Mouse (Mus musculus) adrenal gland, postnatal 25 days (tissue): ENCODE results near the gene 2810004N23Rik. TPM values are rescaled to one million over a fixed set of nuclear protein-coding genes. Genes with fewer than 3 reads are reported as not detected.
A peak's percentile ranks its signal among the peaks of the same experiment; 100 is the strongest.

Experiments
- DNase-seq: peaks from one replicate; pipeline ENCODE4 v3.0.0; 2021; ENCODE audit warnings: mixed read lengths
- long read RNA-seq: library from polyadenylated mRNA; stranded (forward); transcript quantifications from one replicate; pipeline ENCODE4 v2.0.0, GENCODE M21; 2021
- total RNA-seq: library from RNA; stranded (reverse); gene quantifications from 2 replicates; pipeline ENCODE4 v1.2.3, GENCODE M21; 2021

The 2810004N23Rik gene
- 35.2 and 41.4 TPM in 2 replicates for total RNA-seq
- long read RNA-seq, transcript 2810004N23Rik-201 (7 exons, 2,340 nt), result major isoform, 36 of 54 reads
- long read RNA-seq, transcript 2810004N23Rik-203 (2 exons, 3,663 nt), result minor isoform, 6 of 54 reads
- long read RNA-seq, partial matches to known transcripts, result 5 of 54 reads
- long read RNA-seq, other reads (novel, unspliced or antisense), result 7 of 54 reads

GRCm38 (mm10) chr8:124862321-124863162 is at the start of gene 2810004N23Rik, which contains the start of gene Gnpat:
Gene 2810004N23Rik, minus strand, starts transcription at chr8:124863120.
Gene Gnpat, plus strand, starts transcription at chr8:124863033.
- peak; percentile 97 for DNase-seq

- DNase-seq, result no peak
These were observed 49.3 kb upstream of the 2810004N23Rik start for GRCm38 (mm10) chr8:124911938-124912872.

GRCm38 (mm10) chr8:124910349-124910748 is 47.4 kb upstream of the 2810004N23Rik start:
- no peak for DNase-seq

GRCm38 (mm10) chr8:124909936-124910335 is 47.0 kb upstream of the 2810004N23Rik start:
- no peak for DNase-seq

GRCm38 (mm10) chr8:124905482-124905881 is 42.6 kb upstream of the 2810004N23Rik start:
- no peak for DNase-seq

GRCm38 (mm10) chr8:124903198-124903597 is 40.3 kb upstream of the 2810004N23Rik start:
- no peak for DNase-seq

- DNase-seq, result peak; percentile 18
These were observed 35.5 kb upstream of the 2810004N23Rik start for GRCm38 (mm10) chr8:124898251-124898905.

GRCm38 (mm10) chr8:124897386-124898250 is 34.7 kb upstream of the 2810004N23Rik start, which contains the start of the genes Exoc8 and Sprtn:
Gene Exoc8, minus strand, starts transcription at chr8:124897705.
Gene Sprtn, plus strand, starts transcription at chr8:124897886.
- peak; percentile 98 for DNase-seq

GRCm38 (mm10) chr8:124896632-124897385 is 33.9 kb upstream of the 2810004N23Rik start:
- DNase-seq, result peak; percentile 80

GRCm38 (mm10) chr8:124896010-124896631 is 33.2 kb upstream of the 2810004N23Rik start:
- peak; percentile 18 for DNase-seq

- no peak for DNase-seq
These were observed 29.7 kb upstream of the 2810004N23Rik start for GRCm38 (mm10) chr8:124892596-124892995.

GRCm38 (mm10) chr8:124888385-124888784 is 25.5 kb upstream of the 2810004N23Rik start:
- DNase-seq, result no peak

- no peak for DNase-seq
These were observed 16.1 kb upstream of the 2810004N23Rik start for GRCm38 (mm10) chr8:124878946-124879526.

- DNase-seq, result no peak
These were observed 15.2 kb upstream of the 2810004N23Rik start for GRCm38 (mm10) chr8:124878141-124878540.

GRCm38 (mm10) chr8:124872690-124873089 is 9.8 kb upstream of the 2810004N23Rik start:
- DNase-seq, result no peak

- DNase-seq, result no peak
These were observed 9.2 kb upstream of the 2810004N23Rik start for GRCm38 (mm10) chr8:124872081-124872480.

GRCm38 (mm10) chr8:124871474-124871873 is 8.6 kb upstream of the 2810004N23Rik start:
- DNase-seq, result no peak

GRCm38 (mm10) chr8:124869708-124870107 is 6.8 kb upstream of the 2810004N23Rik start:
- no peak for DNase-seq

- peak; percentile 18 for DNase-seq
These were observed 4.2 kb upstream of the 2810004N23Rik start for GRCm38 (mm10) chr8:124867126-124867525.
